Mouse (Mus musculus) heart, embryonic 12.5 days (tissue): ENCODE measurements around the gene Tbccd1. TPM values are rescaled to one million over a fixed set of nuclear protein-coding genes. Genes with fewer than 3 reads are reported as not detected.

ENCODE experiments used
- ATAC-seq: fragments of 200-750 bp; cut with Nextera tagmentation; 2 replicates; pipeline ENCODE4 v1.8.0; 2017; ENCODE audit warnings: moderate TSS enrichment, moderate library complexity; ENCODE audit not compliant: insufficient number of reproducible peaks, low FRiP score
- H3K27ac ChIP-seq: fragments of 300-500 bp; sonication (generic); 2 replicates; pipeline ENCODE4 v1.5.1; 2016; ENCODE audit warnings: mild to moderate bottlenecking, moderate library complexity; ENCODE audit not compliant: poor library complexity, severe bottlenecking
- H3K27me3 ChIP-seq: fragments of 300-500 bp; sonication (generic); replicated peaks from 2 replicates; pipeline ENCODE4 v1.6.1; 2016; ENCODE audit warnings: mild to moderate bottlenecking, moderate library complexity
- H3K36me3 ChIP-seq: fragments of 300-500 bp; sonication (generic); 2 replicates; pipeline ENCODE4 v1.6.1; 2016; ENCODE audit warnings: mild to moderate bottlenecking, moderate library complexity
- H3K4me1 ChIP-seq: fragments of 300-500 bp; sonication (generic); replicated peaks from 2 replicates; pipeline ENCODE4 v1.6.1; 2016; ENCODE audit warnings: mild to moderate bottlenecking
- H3K4me2 ChIP-seq: fragments of 300-500 bp; sonication (generic); 2 replicates; pipeline ENCODE4 v1.6.1; 2016; ENCODE audit warnings: mild to moderate bottlenecking, moderate library complexity
- H3K4me3 ChIP-seq: fragments of 300-500 bp; sonication (generic); 2 replicates; pipeline ENCODE4 v1.5.1; 2016; ENCODE audit warnings: mild to moderate bottlenecking
- H3K9ac ChIP-seq: fragments of 300-500 bp; sonication (generic); 2 replicates; pipeline ENCODE4 v1.6.1; 2016; ENCODE audit warnings: mild to moderate bottlenecking, moderate library complexity
- H3K9me3 ChIP-seq: fragments of 300-500 bp; sonication (generic); replicated peaks from 2 replicates; pipeline ENCODE4 v1.6.1; 2016; ENCODE audit warnings: mild to moderate bottlenecking, moderate library complexity
- WGBS: fragments of 180-500 bp; shearing (Covaris S2); methylation state at CpG from one replicate; pipeline ENCODE4 v1.1.7; 2016; 5-methylcytosine and 5-hydroxymethylcytosine counted together
- polyA plus RNA-seq: library from polyadenylated mRNA; unstranded; fragments of >200 nt; fragmentation: Nextera tagmentation; extraction: Ambion mirVana; gene quantifications from 2 replicates; pipeline ENCODE4 v1.2.1, GENCODE M21; 2016

The Tbccd1 gene
- polyA plus RNA-seq, 1 experiment from 2014 or later, result 19.2 TPM

DNA sequence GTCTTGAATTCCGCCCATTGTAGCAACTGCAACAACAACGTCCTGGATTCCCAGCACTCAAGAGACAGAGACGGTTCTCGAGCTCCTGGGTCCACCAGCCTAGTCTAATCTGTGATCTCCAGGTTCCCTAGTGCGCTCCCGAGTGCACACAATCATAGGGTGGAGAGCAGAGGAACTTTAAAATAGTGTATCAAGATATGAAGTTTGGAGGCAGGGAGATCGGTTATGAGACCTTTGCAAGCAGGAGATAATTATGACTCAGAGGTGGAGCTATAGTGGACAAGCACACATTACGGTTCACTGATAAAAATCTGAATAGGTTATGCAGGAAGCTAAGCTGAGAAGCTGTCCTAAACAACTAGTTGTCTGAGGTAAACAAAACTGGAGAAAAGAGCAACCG, 696 bp downstream of the Tbccd1 start:
- H3K4me3 ChIP-seq, result peak overlapping the region; percentile 90
- no peaks in the 10 kb centered on the region for H3K9me3 ChIP-seq
- no peaks in the 10 kb centered on the region for H3K27me3 ChIP-seq
- peaks cover 11% of the 10 kb centered on the region for H3K4me1 ChIP-seq
- peaks cover 6% of the 10 kb centered on the region; the same call in 1 of the 2 replicates for H3K36me3 ChIP-seq
- no peak for ATAC-seq
- peak overlapping the region; percentile 93 for H3K4me2 ChIP-seq
- H3K9ac ChIP-seq, result peak overlapping the region; percentile 69
- WGBS, result 8% methylated on average over 9 of the region's 9 CpGs
- H3K27ac ChIP-seq, result peak overlapping the region; percentile 70

GRCm38 (mm10) chr16:22852709-22853108, 4.8 kb downstream of the Tbccd1 start:
- no peak overlapping the region for H3K4me2 ChIP-seq
- H3K9me3 ChIP-seq, result no peaks in the 10 kb centered on the region
- no peak overlapping the region for H3K4me3 ChIP-seq
- H3K4me1 ChIP-seq, result peaks cover 4% of the 10 kb centered on the region
- H3K9ac ChIP-seq, result no peak overlapping the region
- H3K27ac ChIP-seq, result no peak overlapping the region
- 84% methylated on average over 4 of the region's 4 CpGs for WGBS
- no peaks in the 10 kb centered on the region for H3K27me3 ChIP-seq
- H3K36me3 ChIP-seq, result peaks cover 4% of the 10 kb centered on the region; the same call in 1 of the 2 replicates
- ATAC-seq, result no peak

DNA sequence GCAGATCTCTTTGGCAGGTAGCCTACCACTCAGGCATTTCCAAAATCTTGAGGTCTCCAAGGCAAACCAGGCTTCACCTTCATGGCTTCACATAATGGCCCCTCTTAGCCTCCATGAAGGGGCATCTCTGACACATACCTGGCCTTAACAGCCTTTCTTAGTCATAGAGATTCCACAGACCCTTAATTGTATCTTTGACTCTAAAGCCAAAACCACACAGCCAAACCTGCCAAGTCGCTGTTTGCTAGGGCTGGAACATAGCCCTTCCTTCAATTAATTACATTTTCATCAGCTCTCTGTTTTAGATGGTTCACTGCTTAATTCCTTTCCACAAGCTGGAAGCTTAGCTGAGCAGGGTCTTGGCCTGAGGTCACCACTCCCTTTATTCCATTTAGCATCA, 9.1 kb downstream of the Tbccd1 start:
- Histone ChIP-seq H3K27ac (no peak overlapping the region), H3K4me3 (no peak overlapping the region), H3K36me3 (no peaks in the 10 kb centered on the region), H3K4me2 (no peak overlapping the region), H3K9ac (no peak overlapping the region), H3K9me3 (no peaks in the 10 kb centered on the region), H3K27me3 (no peaks in the 10 kb centered on the region), H3K4me1 (peaks cover 13% of the 10 kb centered on the region)
- WGBS, result 93% methylated on average over 1 of the region's 1 CpGs
- no peak for ATAC-seq

DNA sequence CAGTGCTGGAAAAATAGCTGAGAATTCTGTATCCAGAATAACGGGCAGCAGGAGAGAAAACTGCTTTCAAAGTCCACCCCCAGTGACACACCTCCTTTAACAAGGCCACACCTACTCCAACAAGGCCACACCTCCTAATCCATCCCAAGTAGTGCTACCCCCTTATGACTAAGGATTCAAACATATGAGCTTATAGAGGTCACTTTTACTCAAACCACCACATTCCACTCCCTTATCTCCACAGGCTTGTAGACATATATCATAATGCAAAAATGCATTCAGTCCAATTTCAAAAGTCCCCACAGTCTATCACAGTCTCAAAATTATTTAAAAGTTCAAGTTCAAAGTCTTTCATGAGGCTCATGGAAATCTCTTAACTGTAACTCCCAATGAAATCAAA, 9.8 kb downstream of the Tbccd1 start:
- whole genome bisulfite sequencing, result 87% methylated on average over 1 of the region's 1 CpGs
- no peak overlapping the region for H3K4me2 ChIP-seq

DNA sequence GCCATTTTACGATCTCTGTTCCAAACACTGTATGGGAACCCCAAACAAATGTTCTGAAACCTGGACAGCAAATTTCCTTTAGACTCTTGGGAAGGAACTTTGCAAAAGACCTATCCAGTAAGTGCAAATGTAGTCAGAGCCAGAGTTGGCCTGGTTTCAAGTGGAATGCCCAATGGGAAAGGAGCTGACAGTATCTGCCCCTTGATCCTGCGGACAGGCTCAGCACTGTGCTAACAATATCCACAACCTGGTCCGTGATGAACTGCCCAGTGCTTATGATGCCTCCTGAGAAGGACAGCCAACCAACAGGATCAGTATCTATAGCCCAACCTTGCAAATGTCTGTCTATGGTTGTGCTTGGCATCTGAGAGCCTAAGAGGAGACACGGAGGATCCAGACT, 12.0 kb downstream of the Tbccd1 start:
- no peak overlapping the region for H3K27ac ChIP-seq
- no peak overlapping the region for H3K4me2 ChIP-seq
- no peak overlapping the region for H3K9ac ChIP-seq
- peaks cover 7% of the 10 kb centered on the region; the same call in 1 of the 2 replicates for H3K36me3 ChIP-seq
- H3K4me3 ChIP-seq, result no peak overlapping the region
- 78% methylated on average over 4 of the region's 4 CpGs for WGBS
- H3K9me3 ChIP-seq, result no peaks in the 10 kb centered on the region
- H3K4me1 ChIP-seq, result peaks cover 13% of the 10 kb centered on the region
- no peak for ATAC-seq
- no peaks in the 10 kb centered on the region for H3K27me3 ChIP-seq

More for the DNA sequence above, 9.8 kb downstream of the Tbccd1 start:
- Histone ChIP-seq H3K4me3 (no peak overlapping the region), H3K9me3 (no peaks in the 10 kb centered on the region), H3K4me1 (peaks cover 13% of the 10 kb centered on the region), H3K36me3 (no peaks in the 10 kb centered on the region), H3K9ac (no peak overlapping the region), H3K27ac (no peak overlapping the region), H3K27me3 (no peaks in the 10 kb centered on the region)
- ATAC-seq, result no peak

- H3K4me3 ChIP-seq, result peak overlapping the region; percentile 58
- H3K27me3 ChIP-seq, result no peaks in the 10 kb centered on the region
- H3K4me1 ChIP-seq, result peaks cover 16% of the 10 kb centered on the region
- 75% methylated on average over 5 of the region's 5 CpGs for WGBS
- H3K36me3 ChIP-seq, result peaks cover 13% of the 10 kb centered on the region; the same call in 1 of the 2 replicates
- H3K27ac ChIP-seq, result no peak overlapping the region
- 0 out of 2 replicates have a peak overlapping the region, but pooled peaks have one; percentile 78 for H3K9ac ChIP-seq
- H3K9me3 ChIP-seq, result no peaks in the 10 kb centered on the region
- peak overlapping the region; percentile 87 for H3K4me2 ChIP-seq
- no peak for ATAC-seq
Measured at GRCm38 (mm10) chr16:22844834-22845233, 12.6 kb downstream of the Tbccd1 start.

DNA sequence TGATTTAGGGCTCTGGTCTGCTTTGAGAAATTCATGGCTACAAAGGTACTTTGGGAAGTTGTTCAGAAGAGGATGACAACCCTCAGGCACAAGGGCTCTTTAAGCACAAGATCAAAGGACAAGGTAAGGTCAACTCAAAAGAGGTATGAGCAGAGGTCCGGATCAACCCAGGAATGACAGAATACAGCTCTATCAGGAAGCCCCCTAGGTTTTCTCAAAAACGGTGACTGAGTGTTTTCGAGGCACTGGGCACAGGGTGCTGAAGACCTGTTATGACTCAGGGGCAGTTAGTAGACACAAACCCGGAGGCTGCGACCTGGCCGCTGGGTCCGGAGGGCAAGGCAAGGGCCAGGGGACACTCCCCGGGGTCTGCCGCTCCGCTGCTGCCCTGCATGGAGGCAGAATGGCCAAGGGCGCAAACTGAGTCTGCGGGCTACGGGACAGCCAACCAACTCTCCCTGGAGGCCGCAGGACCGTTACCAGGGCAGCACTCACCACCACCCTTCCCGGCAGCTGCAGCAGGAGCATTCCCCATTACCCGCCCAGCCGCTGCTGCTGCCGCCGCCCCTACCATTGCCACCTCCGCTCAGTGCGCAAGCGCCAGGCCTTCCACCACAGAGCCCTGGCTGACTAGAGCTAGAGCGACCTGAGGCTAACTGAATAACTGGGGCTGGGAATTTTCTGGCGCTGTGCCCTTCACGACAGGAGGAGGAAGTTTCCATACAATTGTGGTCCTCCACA, 13.2 kb downstream of the Tbccd1 start:
- Histone ChIP-seq H3K4me2 (peak overlapping the region; percentile 87), H3K27me3 (no peaks in the 10 kb centered on the region), H3K9ac (peak overlapping the region; percentile 78), H3K27ac (peak overlapping the region; percentile 60; the same call in 1 of the 2 replicates), H3K36me3 (peaks cover 13% of the 10 kb centered on the region; the same call in 1 of the 2 replicates), H3K4me1 (peaks cover 21% of the 10 kb centered on the region), H3K9me3 (no peaks in the 10 kb centered on the region), H3K4me3 (peak overlapping the region; percentile 58)
- peak; percentile 94 for ATAC-seq
- 9% methylated on average over 26 of the region's 26 CpGs for whole genome bisulfite sequencing

DNA sequence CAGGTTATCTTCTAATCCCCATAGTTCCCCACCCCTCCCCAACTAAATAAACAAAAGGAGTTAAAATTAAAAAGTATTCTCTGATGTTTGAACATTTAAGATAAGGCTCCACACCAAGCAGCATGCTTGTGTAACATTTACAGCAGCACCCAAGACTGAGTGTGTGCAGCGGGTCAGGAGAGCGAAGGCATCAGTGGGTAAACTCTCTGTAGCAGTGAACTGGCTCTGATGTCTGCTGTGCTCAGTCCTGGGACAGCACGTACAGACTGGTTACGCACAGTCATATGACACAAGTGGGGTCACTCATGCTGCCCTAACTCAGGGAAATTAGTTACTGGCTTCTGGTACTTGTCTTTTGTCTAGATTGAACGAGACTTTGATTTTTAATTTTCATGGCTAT, 14.6 kb downstream of the Tbccd1 start:
- peaks cover 21% of the 10 kb centered on the region for H3K4me1 ChIP-seq
- H3K27ac ChIP-seq, result no peak overlapping the region
- H3K36me3 ChIP-seq, result peaks cover 16% of the 10 kb centered on the region; the same call in 1 of the 2 replicates
- H3K9ac ChIP-seq, result no peak overlapping the region
- ATAC-seq, result no peak
- H3K4me2 ChIP-seq, result no peak overlapping the region
- 95% methylated on average over 5 of the region's 5 CpGs for WGBS
- H3K4me3 ChIP-seq, result no peak overlapping the region
- no peaks in the 10 kb centered on the region for H3K9me3 ChIP-seq
- no peaks in the 10 kb centered on the region for H3K27me3 ChIP-seq

- no peak overlapping the region for H3K4me3 ChIP-seq
- no peak for ATAC-seq
- peaks cover 40% of the 10 kb centered on the region for H3K36me3 ChIP-seq
- no peak overlapping the region for H3K9ac ChIP-seq
- H3K4me1 ChIP-seq, result peaks cover 11% of the 10 kb centered on the region; the same call in 1 of the 2 replicates
- WGBS, result 76% methylated on average over 3 of the region's 3 CpGs
- no peak overlapping the region for H3K27ac ChIP-seq
- no peaks in the 10 kb centered on the region for H3K27me3 ChIP-seq
- H3K4me2 ChIP-seq, result no peak overlapping the region
- no peaks in the 10 kb centered on the region for H3K9me3 ChIP-seq
Measured at GRCm38 (mm10) chr16:22839146-22839857, 18.2 kb downstream of the Tbccd1 start.

DNA sequence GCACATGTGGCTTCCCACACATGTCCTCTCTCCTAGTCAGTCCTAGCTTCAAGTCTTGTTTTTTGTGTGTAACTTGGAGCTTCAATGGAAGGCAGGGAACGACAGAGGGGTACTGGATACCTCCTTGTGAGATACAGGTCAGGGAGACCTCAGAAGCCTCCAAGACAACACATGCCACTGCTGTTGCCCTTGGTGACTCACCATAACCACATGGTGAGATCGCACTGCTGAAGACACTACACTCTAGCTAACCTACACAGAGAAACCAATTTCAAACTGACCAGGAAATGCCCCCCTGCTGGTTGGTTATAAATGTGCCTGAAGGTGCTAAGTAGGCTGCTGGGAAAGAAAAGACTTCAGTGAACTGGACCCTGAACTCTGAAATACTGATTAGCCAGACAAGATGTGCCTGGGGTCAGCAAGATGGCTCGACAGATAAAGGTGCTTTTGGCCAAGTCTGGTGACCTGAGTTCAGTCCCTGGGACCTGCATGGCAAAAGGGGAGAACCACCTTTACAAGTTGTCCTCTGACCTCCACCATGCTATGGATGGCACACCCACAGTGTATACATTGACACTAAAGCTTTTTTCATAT, 24.4 kb downstream of the Tbccd1 start:
- H3K9ac ChIP-seq, result no peak overlapping the region
- 85% methylated on average over 3 of the region's 3 CpGs for WGBS
- no peak overlapping the region for H3K4me3 ChIP-seq
- ATAC-seq, result no peak
- no peaks in the 10 kb centered on the region for H3K4me1 ChIP-seq
- H3K36me3 ChIP-seq, result peaks cover 43% of the 10 kb centered on the region
- no peaks in the 10 kb centered on the region for H3K9me3 ChIP-seq
- H3K27me3 ChIP-seq, result no peaks in the 10 kb centered on the region
- no peak overlapping the region for H3K27ac ChIP-seq
- no peak overlapping the region for H3K4me2 ChIP-seq

- no peak for ATAC-seq
- no peak overlapping the region for H3K9ac ChIP-seq
- no peak overlapping the region for H3K4me3 ChIP-seq
Measured at GRCm38 (mm10) chr16:22820731-22821130, 36.7 kb downstream of the Tbccd1 start.

More at GRCm38 (mm10) chr16:22820731-22821130, 36.7 kb downstream of the Tbccd1 start:
- Histone ChIP-seq H3K4me1 (no peaks in the 10 kb centered on the region), H3K27me3 (no peaks in the 10 kb centered on the region), H3K4me2 (no peak overlapping the region), H3K27ac (no peak overlapping the region), H3K36me3 (peaks cover 24% of the 10 kb centered on the region), H3K9me3 (no peaks in the 10 kb centered on the region)
- WGBS, result 47% methylated on average over 8 of the region's 8 CpGs
